ENCODE assay signal across 8 mouse cellular contexts in genomic region chr7:4995268-4996002, GRCm38 (mm10). TPM values are rescaled to one million over a fixed set of nuclear protein-coding genes. Genes with fewer than 3 reads are reported as not detected.
DNase-seq lines count a peak whose midpoint lies in the region; ATAC-seq lines count a peak whose summit lies in the region.

No protein-coding gene starts in this region.

- H3K4me1 ChIP-seq in lung, embryonic 16.5 days (replicated peaks; ENCODE audit: control insufficient read depth, insufficient read depth, low read length), result peaks cover 16% of the 10 kb centered on the region; the same call in 1 of the 2 replicates
- peaks cover 38% of the 10 kb centered on the region for H3K4me1 ChIP-seq in forebrain, embryonic 10.5 days
- H3K4me1 ChIP-seq in limb, embryonic 10.5 days, result peaks cover 31% of the 10 kb centered on the region
- peaks cover 41% of the 10 kb centered on the region for H3K4me1 ChIP-seq in neural tube, embryonic 15.5 days

- peak; percentile 46 for ATAC-seq in lung, embryonic 16.5 days (ENCODE audit: low read depth)
- ATAC-seq in neural tube, embryonic 15.5 days (ENCODE audit: low FRiP score), result peak; percentile 13

- peak overlapping the region; percentile 79 for H3K9ac ChIP-seq in lung, embryonic 16.5 days (ENCODE audit: low read length)
- H3K9ac ChIP-seq in neural tube, embryonic 15.5 days (replicated peaks), result peak overlapping the region; percentile 81

- peak overlapping the region; percentile 60 for H3K4me2 ChIP-seq in lung, embryonic 16.5 days (ENCODE audit: low read depth, low read length)
- H3K4me2 ChIP-seq in neural tube, embryonic 15.5 days, result peak overlapping the region; percentile 77

- peaks cover 21% of the 10 kb centered on the region for H3K36me3 ChIP-seq in lung, embryonic 16.5 days (ENCODE audit: control insufficient read depth, insufficient read depth, low read length)
- H3K36me3 ChIP-seq in forebrain, embryonic 10.5 days (replicated peaks), result peaks cover 42% of the 10 kb centered on the region
- peaks cover 36% of the 10 kb centered on the region for H3K36me3 ChIP-seq in limb, embryonic 10.5 days
- H3K36me3 ChIP-seq in neural tube, embryonic 15.5 days, result peaks cover 31% of the 10 kb centered on the region

- 0 out of 2 replicates have a peak, but pooled peaks cover 2% of the 10 kb centered on the region for H3K9me3 ChIP-seq in lung, embryonic 16.5 days (ENCODE audit: control insufficient read depth, low read length)
- peaks cover 35% of the 10 kb centered on the region for H3K9me3 ChIP-seq in forebrain, embryonic 10.5 days
- peaks cover 5% of the 10 kb centered on the region; the same call in 1 of the 2 replicates for H3K9me3 ChIP-seq in limb, embryonic 10.5 days (replicated peaks)
- H3K9me3 ChIP-seq in neural tube, embryonic 15.5 days (replicated peaks), result no peaks in the 10 kb centered on the region

- WGBS in lung, embryonic 16.5 days, result 6% methylated on average over 18 of the region's 19 CpGs
- WGBS in forebrain, embryonic 10.5 days, result 7% methylated on average over 19 of the region's 19 CpGs
- 7% methylated on average over 19 of the region's 19 CpGs for WGBS in limb, embryonic 10.5 days
- 7% methylated on average over 19 of the region's 19 CpGs for WGBS in neural tube, embryonic 15.5 days

- H3K27ac ChIP-seq in lung, embryonic 16.5 days (ENCODE audit: low read length), result peak overlapping the region; percentile 40
- H3K27ac ChIP-seq in forebrain, embryonic 10.5 days, result peak overlapping the region; percentile 90
- H3K27ac ChIP-seq in limb, embryonic 10.5 days, result peak overlapping the region; percentile 84
- H3K27ac ChIP-seq in neural tube, embryonic 15.5 days (replicated peaks), result peak overlapping the region; percentile 75

- no peak for DNase-seq in lung, postnatal 36 days
- DNase-seq in forebrain, embryonic 10.5 days (ENCODE audit: extremely low spot score, low spot score), result no peak
- DNase-seq in limb, embryonic 10.5 days (ENCODE audit: low spot score), result no peak
- DNase-seq in cerebellum, postnatal 25 days, result no peak
- DNase-seq in lung, postnatal 14 days, result no peak
- DNase-seq in thymus, postnatal 36 days, result no peak

- peak overlapping the region; percentile 80 for H3K4me3 ChIP-seq in lung, embryonic 16.5 days (ENCODE audit: low read length)
- H3K4me3 ChIP-seq in forebrain, embryonic 10.5 days, result peak overlapping the region; percentile 82
- peak overlapping the region; percentile 70 for H3K4me3 ChIP-seq in limb, embryonic 10.5 days
- peak overlapping the region; percentile 73 for H3K4me3 ChIP-seq in neural tube, embryonic 15.5 days (replicated peaks)

- H3K27me3 ChIP-seq in lung, embryonic 16.5 days (ENCODE audit: control insufficient read depth, insufficient read depth, low read depth, low read length), result no peaks in the 10 kb centered on the region; the same call in 1 of the 2 replicates
- peaks cover 36% of the 10 kb centered on the region for H3K27me3 ChIP-seq in forebrain, embryonic 10.5 days (ENCODE audit: poor library complexity, severe bottlenecking)
- H3K27me3 ChIP-seq in limb, embryonic 10.5 days (ENCODE audit: low read depth, poor library complexity, severe bottlenecking), result peaks cover 39% of the 10 kb centered on the region
- no peaks in the 10 kb centered on the region for H3K27me3 ChIP-seq in neural tube, embryonic 15.5 days (replicated peaks)

RNA-seq across cellular contexts. Expression of gene Zfp579, which starts 0.5 kb away (rescaled TPM):
- polyA plus RNA-seq in lung, embryonic 16.5 days (2015; fragmentation: Nextera tagmentation; extraction: Ambion mirVana), result 32.3 and 35.0 TPM in 2 replicates
- 27.3 and 28.7 TPM in 2 replicates for polyA plus RNA-seq in forebrain, embryonic 10.5 days (2016; fragmentation: Nextera tagmentation; extraction: Ambion mirVana)
- 21.9 and 28.3 TPM in 2 replicates for polyA plus RNA-seq in limb, embryonic 10.5 days (2016; fragmentation: Nextera tagmentation; extraction: Ambion mirVana)
- 49.6 and 57.0 TPM in 2 replicates for polyA plus RNA-seq in neural tube, embryonic 15.5 days (2015; fragmentation: Nextera tagmentation; extraction: Ambion mirVana)

RNA-seq across cellular contexts. Expression of gene Zfp524, which starts 18.8 kb away (rescaled TPM):
- polyA plus RNA-seq in lung, embryonic 16.5 days (2015; fragmentation: Nextera tagmentation; extraction: Ambion mirVana), result 19.3 and 21.4 TPM in 2 replicates
- polyA plus RNA-seq in forebrain, embryonic 10.5 days (2016; fragmentation: Nextera tagmentation; extraction: Ambion mirVana), result 8.4 and 9.4 TPM in 2 replicates
- polyA plus RNA-seq in limb, embryonic 10.5 days (2016; fragmentation: Nextera tagmentation; extraction: Ambion mirVana), result 8.2 and 9.0 TPM in 2 replicates
- 7.3 and 9.9 TPM in 2 replicates for polyA plus RNA-seq in neural tube, embryonic 15.5 days (2015; fragmentation: Nextera tagmentation; extraction: Ambion mirVana)

RNA-seq across cellular contexts. Expression of gene Fiz1, which starts 19.1 kb away (rescaled TPM):
- polyA plus RNA-seq in lung, embryonic 16.5 days (2015; fragmentation: Nextera tagmentation; extraction: Ambion mirVana), result 33.1 and 34.5 TPM in 2 replicates
- 54.0 and 54.1 TPM in 2 replicates for polyA plus RNA-seq in forebrain, embryonic 10.5 days (2016; fragmentation: Nextera tagmentation; extraction: Ambion mirVana)
- 64.8 and 68.3 TPM in 2 replicates for polyA plus RNA-seq in limb, embryonic 10.5 days (2016; fragmentation: Nextera tagmentation; extraction: Ambion mirVana)
- polyA plus RNA-seq in neural tube, embryonic 15.5 days (2015; fragmentation: Nextera tagmentation; extraction: Ambion mirVana), result 37.0 TPM in 2 replicates

RNA-seq across cellular contexts. Expression of gene Gm44973, which starts 19.9 kb away (rescaled TPM):
- 1.2 and 1.3 TPM in 2 replicates for polyA plus RNA-seq in lung, embryonic 16.5 days (2015; fragmentation: Nextera tagmentation; extraction: Ambion mirVana)
- polyA plus RNA-seq in forebrain, embryonic 10.5 days (2016; fragmentation: Nextera tagmentation; extraction: Ambion mirVana), result 1.0 and 1.1 TPM in 2 replicates
- polyA plus RNA-seq in limb, embryonic 10.5 days (2016; fragmentation: Nextera tagmentation; extraction: Ambion mirVana), result 2.0 TPM in 1 of 2 replicates, not detected in the other
- 0.15 and 1.4 TPM in 2 replicates for polyA plus RNA-seq in neural tube, embryonic 15.5 days (2015; fragmentation: Nextera tagmentation; extraction: Ambion mirVana)

RNA-seq across cellular contexts. Expression of gene Sbk3, which starts 24.5 kb away (rescaled TPM):
- 0.72 and 1.0 TPM in 2 replicates for polyA plus RNA-seq in lung, embryonic 16.5 days (2015; fragmentation: Nextera tagmentation; extraction: Ambion mirVana)
- polyA plus RNA-seq in forebrain, embryonic 10.5 days (2016; fragmentation: Nextera tagmentation; extraction: Ambion mirVana), result 0.10 TPM in 1 of 2 replicates, not detected in the other
- polyA plus RNA-seq in limb, embryonic 10.5 days (2016; fragmentation: Nextera tagmentation; extraction: Ambion mirVana), result not detected in 2 replicates
- polyA plus RNA-seq in neural tube, embryonic 15.5 days (2015; fragmentation: Nextera tagmentation; extraction: Ambion mirVana), result 0.32 and 0.35 TPM in 2 replicates

Comparison
In these comparisons a context has a peak if more than half of its experiments do, and no peak if none do; other contexts are left out.
1. H3K27ac ChIP-seq: peak in every context shown above with its lines; median percentile 90 in forebrain, embryonic 10.5 days; 84 in limb, embryonic 10.5 days; 75 in neural tube, embryonic 15.5 days; 40 in lung, embryonic 16.5 days.